Mouse (Mus musculus) neural tube, embryonic 12.5 days (tissue): ENCODE measurements at regions not wholly inside any gene's neighbourhood (a gene's known extent, or its start where the extent isn't known, plus 50 kb on each side); places are given as distances from the start of the nearest gene placed in this dataset.

Source experiments
- ATAC-seq: fragments of 200-750 bp; cut with Nextera tagmentation; 2 replicates; pipeline ENCODE4 v1.8.0; 2017; ENCODE audit warnings: low read depth, mild to moderate bottlenecking, moderate TSS enrichment, moderate library complexity; ENCODE audit not compliant: low FRiP score
- H3K27ac ChIP-seq: fragments of 300-500 bp; sonication (generic); 2 replicates; pipeline ENCODE4 v1.5.1; 2016
- H3K27me3 ChIP-seq: fragments of 300-500 bp; sonication (generic); replicated peaks from 2 replicates; pipeline ENCODE4 v1.6.1; 2016; ENCODE audit warnings: mild to moderate bottlenecking
- H3K36me3 ChIP-seq: fragments of 300-500 bp; sonication (generic); 2 replicates; pipeline ENCODE4 v1.6.1; 2016; ENCODE audit warnings: mild to moderate bottlenecking
- H3K4me1 ChIP-seq: fragments of 300-500 bp; sonication (generic); 2 replicates; pipeline ENCODE4 v1.6.1; 2016
- H3K4me2 ChIP-seq: fragments of 300-500 bp; sonication (generic); replicated peaks from 2 replicates; pipeline ENCODE4 v1.6.1; 2016; ENCODE audit warnings: mild to moderate bottlenecking
- H3K4me3 ChIP-seq: fragments of 300-500 bp; sonication (generic); 2 replicates; pipeline ENCODE4 v1.5.1; 2016
- H3K9ac ChIP-seq: fragments of 300-500 bp; sonication (generic); 2 replicates; pipeline ENCODE4 v1.6.1; 2016; ENCODE audit warnings: mild to moderate bottlenecking
- H3K9me3 ChIP-seq: fragments of 300-500 bp; sonication (generic); 2 replicates; pipeline ENCODE4 v1.6.1; 2016; ENCODE audit warnings: mild to moderate bottlenecking
- WGBS: fragments of 180-500 bp; shearing (Covaris S2); methylation state at CpG from one replicate; pipeline ENCODE4 v1.1.7; 2016; 5-methylcytosine and 5-hydroxymethylcytosine counted together

DNA sequence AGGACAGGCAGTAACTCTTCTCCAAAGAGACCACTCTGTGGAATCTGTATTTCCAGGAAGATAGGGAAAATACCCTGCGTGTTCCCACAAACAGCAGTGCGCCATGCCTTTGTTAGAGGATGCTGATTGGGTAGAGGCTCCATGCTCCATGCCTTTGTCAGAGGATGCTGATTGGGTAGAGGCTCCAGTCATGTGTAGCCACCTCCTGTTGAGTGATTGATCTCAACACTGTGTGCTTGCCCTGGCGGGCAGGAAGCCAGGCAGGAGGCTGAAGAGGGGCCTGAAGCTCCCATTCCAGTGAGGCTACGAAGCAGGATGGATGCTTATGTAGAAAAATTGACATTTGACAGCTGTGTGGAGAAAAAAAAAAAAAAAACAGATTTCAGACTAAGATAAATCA, 131.9 kb upstream of the Prr30 start:
- Histone ChIP-seq H3K27ac (no peak overlapping the region), H3K27me3 (no peaks in the 10 kb centered on the region), H3K4me1 (peaks cover 9% of the 10 kb centered on the region), H3K4me3 (no peak overlapping the region), H3K9ac (no peak overlapping the region), H3K36me3 (no peaks in the 10 kb centered on the region), H3K9me3 (no peaks in the 10 kb centered on the region), H3K4me2 (no peak overlapping the region)
- 0 out of 2 replicates have a peak, but pooled peaks have one; percentile 25 for ATAC-seq
- 58% methylated on average over 4 of the region's 4 CpGs for WGBS

DNA sequence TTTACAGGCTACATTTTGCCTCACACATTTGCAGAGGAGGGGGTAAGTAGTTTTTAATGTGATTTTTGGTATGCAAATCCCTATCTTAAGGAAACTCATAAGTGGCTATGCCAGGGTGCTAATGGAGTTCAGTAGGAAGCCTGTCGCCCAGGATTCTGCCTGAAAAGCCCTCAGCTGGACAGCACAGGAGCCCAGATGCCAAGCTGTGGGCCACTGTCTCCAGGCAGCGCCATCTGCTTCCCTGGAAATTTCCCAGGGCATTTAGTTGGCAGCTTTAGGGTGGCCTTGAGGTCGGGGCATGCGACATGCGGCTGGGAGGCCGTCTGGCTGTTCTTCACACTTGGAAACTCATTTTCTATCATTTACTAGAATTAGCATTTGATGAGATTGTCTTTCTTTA, 127.3 kb upstream of the Prr30 start:
- no peak overlapping the region for H3K9ac ChIP-seq
- H3K4me2 ChIP-seq, result no peak overlapping the region
- ATAC-seq, result peak; percentile 73
- H3K36me3 ChIP-seq, result no peaks in the 10 kb centered on the region
- no peaks in the 10 kb centered on the region for H3K27me3 ChIP-seq
- no peaks in the 10 kb centered on the region for H3K9me3 ChIP-seq
- no peak overlapping the region for H3K4me3 ChIP-seq
- 53% methylated on average over 6 of the region's 6 CpGs for WGBS
- peaks cover 14% of the 10 kb centered on the region for H3K4me1 ChIP-seq
- H3K27ac ChIP-seq, result no peak overlapping the region

- no peak overlapping the region for H3K9ac ChIP-seq
- no peaks in the 10 kb centered on the region for H3K9me3 ChIP-seq
- H3K36me3 ChIP-seq, result no peaks in the 10 kb centered on the region
- H3K27me3 ChIP-seq, result no peaks in the 10 kb centered on the region
- H3K4me2 ChIP-seq, result no peak overlapping the region
- peaks cover 13% of the 10 kb centered on the region; the same call in 1 of the 2 replicates for H3K4me1 ChIP-seq
- H3K27ac ChIP-seq, result no peak overlapping the region
- no peak for ATAC-seq
- no peak overlapping the region for H3K4me3 ChIP-seq
- WGBS, result 54% methylated on average over 12 of the region's 12 CpGs
Observed at GRCm38 (mm10) chr14:101326477-101326941, 126.4 kb upstream of the Prr30 start.

DNA sequence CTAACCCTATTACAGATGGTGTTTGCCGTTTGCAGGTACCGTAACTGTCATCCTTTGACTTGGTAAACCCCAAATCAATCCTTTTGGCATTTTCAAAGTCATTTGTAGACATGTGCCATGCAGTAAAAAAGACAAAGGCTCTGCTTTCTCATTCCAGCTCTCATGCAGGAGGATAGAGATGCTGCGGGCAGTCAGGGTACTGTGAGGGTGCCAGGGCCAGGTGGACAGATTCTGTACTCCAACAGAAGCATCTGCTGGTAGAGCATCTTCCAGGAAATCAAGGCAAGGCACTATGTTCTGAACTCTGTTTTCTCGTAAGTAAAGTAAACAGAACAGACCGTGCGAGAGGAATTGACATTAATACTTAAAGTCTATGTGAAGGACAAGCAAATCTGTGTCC, 123.2 kb upstream of the Prr30 start:
- Histone ChIP-seq H3K9me3 (no peaks in the 10 kb centered on the region), H3K4me2 (no peak overlapping the region), H3K27me3 (no peaks in the 10 kb centered on the region), H3K36me3 (no peaks in the 10 kb centered on the region), H3K4me1 (peaks cover 13% of the 10 kb centered on the region; the same call in 1 of the 2 replicates), H3K4me3 (no peak overlapping the region), H3K27ac (no peak overlapping the region), H3K9ac (no peak overlapping the region)
- no peak for ATAC-seq
- WGBS, result 93% methylated on average over 6 of the region's 6 CpGs

GRCm38 (mm10) chr14:101307920-101308319, 107.8 kb upstream of the Prr30 start:
- no peaks in the 10 kb centered on the region for H3K9me3 ChIP-seq
- H3K4me3 ChIP-seq, result no peak overlapping the region
- ATAC-seq, result no peak
- H3K4me1 ChIP-seq, result no peaks in the 10 kb centered on the region
- H3K36me3 ChIP-seq, result no peaks in the 10 kb centered on the region
- H3K27ac ChIP-seq, result no peak overlapping the region
- no peaks in the 10 kb centered on the region for H3K27me3 ChIP-seq
- H3K4me2 ChIP-seq, result no peak overlapping the region
- no peak overlapping the region for H3K9ac ChIP-seq

- Histone ChIP-seq H3K4me3 (no peak overlapping the region), H3K27ac (no peak overlapping the region), H3K4me1 (no peaks in the 10 kb centered on the region), H3K4me2 (no peak overlapping the region), H3K36me3 (no peaks in the 10 kb centered on the region), H3K9ac (no peak overlapping the region), H3K27me3 (no peaks in the 10 kb centered on the region), H3K9me3 (no peaks in the 10 kb centered on the region)
- no peak for ATAC-seq
- WGBS, result 60% methylated on average over 4 of the region's 4 CpGs
Observed at GRCm38 (mm10) chr14:101304487-101305032, 104.4 kb upstream of the Prr30 start.

- 84% methylated on average over 3 of the region's 3 CpGs for WGBS
- no peak for ATAC-seq
- H3K4me1 ChIP-seq, result no peaks in the 10 kb centered on the region
- H3K27ac ChIP-seq, result no peak overlapping the region
- no peaks in the 10 kb centered on the region for H3K9me3 ChIP-seq
- H3K4me3 ChIP-seq, result no peak overlapping the region
- no peak overlapping the region for H3K4me2 ChIP-seq
- H3K27me3 ChIP-seq, result no peaks in the 10 kb centered on the region
- H3K9ac ChIP-seq, result no peak overlapping the region
- no peaks in the 10 kb centered on the region for H3K36me3 ChIP-seq
Observed at GRCm38 (mm10) chr14:101297841-101298240, 97.7 kb upstream of the Prr30 start.

- Histone ChIP-seq H3K27me3 (no peaks in the 10 kb centered on the region), H3K4me3 (no peak overlapping the region), H3K27ac (no peak overlapping the region), H3K36me3 (no peaks in the 10 kb centered on the region), H3K4me2 (no peak overlapping the region), H3K9ac (no peak overlapping the region), H3K4me1 (no peaks in the 10 kb centered on the region), H3K9me3 (no peaks in the 10 kb centered on the region)
- 28% methylated on average over 7 of the region's 7 CpGs for WGBS
- ATAC-seq, result peak; percentile 62
Observed at GRCm38 (mm10) chr14:101294693-101295092, 94.6 kb upstream of the Prr30 start.

DNA sequence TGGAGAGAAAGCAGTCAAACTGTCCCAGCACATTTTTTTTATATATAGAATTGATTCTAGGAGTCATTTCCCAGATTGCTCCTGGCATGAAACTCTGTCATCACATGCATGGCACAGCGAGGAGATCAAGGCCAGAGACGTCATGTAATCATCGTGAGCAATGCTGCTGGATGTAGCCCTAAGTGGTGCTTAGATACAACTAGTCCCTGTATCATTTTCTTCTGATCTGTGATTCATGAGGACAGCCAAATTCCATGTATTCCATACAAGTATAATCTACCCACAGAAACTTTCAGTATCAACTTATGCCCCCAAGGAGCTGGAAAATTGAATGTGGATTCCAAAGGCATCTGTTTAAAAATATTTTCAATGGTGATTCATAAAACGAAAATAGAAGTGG, 87.6 kb upstream of the Prr30 start:
- no peak overlapping the region for H3K9ac ChIP-seq
- no peak overlapping the region for H3K4me2 ChIP-seq
- no peaks in the 10 kb centered on the region for H3K27me3 ChIP-seq
- no peaks in the 10 kb centered on the region for H3K9me3 ChIP-seq
- no peaks in the 10 kb centered on the region for H3K4me1 ChIP-seq
- no peaks in the 10 kb centered on the region for H3K36me3 ChIP-seq
- H3K4me3 ChIP-seq, result no peak overlapping the region
- no peak for ATAC-seq
- no peak overlapping the region for H3K27ac ChIP-seq
- 93% methylated on average over 4 of the region's 4 CpGs for WGBS

DNA sequence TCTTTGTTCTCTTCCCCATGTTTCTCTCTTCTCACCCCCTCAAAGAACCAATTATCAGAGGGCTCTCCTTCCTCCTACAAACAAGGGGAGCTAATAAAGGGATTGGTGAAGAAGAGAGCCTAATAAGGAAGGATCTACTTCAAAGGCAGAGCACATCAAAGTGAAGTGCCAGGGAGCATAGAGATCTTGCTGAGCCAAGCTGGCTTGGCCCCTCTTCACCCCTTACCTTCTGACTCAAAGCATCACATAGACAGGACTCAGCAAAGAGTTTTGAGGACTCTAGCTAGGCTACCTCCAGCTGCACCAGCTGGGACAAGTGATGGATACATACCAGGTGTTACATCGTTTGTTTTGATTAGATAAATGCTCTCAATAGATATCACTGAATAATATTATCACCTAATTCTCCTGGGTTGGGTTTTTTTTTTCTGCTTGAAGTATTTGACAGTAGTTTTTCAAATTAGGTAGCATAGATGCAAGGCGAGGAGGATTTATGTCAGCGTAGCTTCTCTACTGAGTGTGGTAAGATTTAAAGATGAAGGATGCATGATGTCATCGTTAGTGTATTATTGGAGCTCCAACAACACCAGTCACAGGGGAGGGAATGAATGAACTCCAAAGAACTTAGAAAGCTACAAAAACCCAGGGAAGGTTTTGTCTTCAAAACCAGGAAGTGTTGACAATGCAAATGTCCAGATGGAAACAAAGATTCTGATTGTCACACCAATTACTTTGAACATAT, 69.1 kb upstream of the Prr30 start:
- no peak overlapping the region for H3K27ac ChIP-seq

DNA sequence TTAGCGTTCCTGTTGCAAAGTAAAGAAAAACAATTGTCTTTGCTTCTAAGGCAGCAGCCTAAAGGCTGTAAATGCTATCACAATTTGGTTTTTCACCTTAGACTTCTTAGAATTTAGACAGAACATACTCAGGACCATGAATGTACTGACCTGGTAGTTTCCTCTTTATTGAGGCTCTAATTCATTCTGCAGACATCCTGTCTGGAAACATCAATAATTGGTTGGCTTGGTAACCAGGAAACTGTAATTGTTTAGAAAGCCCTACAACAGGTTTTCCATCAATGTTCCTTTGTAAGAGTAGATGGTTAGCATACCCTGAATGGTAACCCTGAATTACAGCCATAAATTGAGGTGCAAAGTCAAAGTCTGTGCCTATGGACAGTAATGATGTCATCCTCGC, 67.4 kb upstream of the Prr30 start:
- Histone ChIP-seq H3K27ac (no peak overlapping the region), H3K4me1 (no peaks in the 10 kb centered on the region), H3K4me3 (no peak overlapping the region), H3K27me3 (no peaks in the 10 kb centered on the region), H3K9me3 (no peaks in the 10 kb centered on the region), H3K9ac (no peak overlapping the region), H3K36me3 (no peaks in the 10 kb centered on the region), H3K4me2 (no peak overlapping the region)
- no peak for ATAC-seq
- WGBS, result 64% methylated on average over 2 of the region's 2 CpGs

More for the DNA sequence above, 69.1 kb upstream of the Prr30 start:
- no peak for ATAC-seq
- Histone ChIP-seq H3K36me3 (no peaks in the 10 kb centered on the region), H3K4me1 (no peaks in the 10 kb centered on the region), H3K4me2 (no peak overlapping the region), H3K4me3 (no peak overlapping the region), H3K9ac (no peak overlapping the region), H3K9me3 (no peaks in the 10 kb centered on the region), H3K27me3 (no peaks in the 10 kb centered on the region)
- 63% methylated on average over 4 of the region's 4 CpGs for WGBS
